Mouse (Mus musculus): ENCODE data around the gene Aif1. TPM values are rescaled to one million over a fixed set of nuclear protein-coding genes. Genes with fewer than 3 reads are reported as not detected.

The Aif1 gene
- polyA plus RNA-seq, 1 experiment: 420 TPM

GRCm38 (mm10) chr17:35162730-35163129 is 13.1 kb downstream of the Aif1 start:
- TF ChIP-seq CTCF (IDR thresholded peaks at IDR 0.05; ENCODE audit: low read depth, low read length) (no peak), POLR2A (IDR thresholded peaks at IDR 0.05; ENCODE audit: borderline replicate concordance, low read depth, low read length) (no peak)
- no peak overlapping the region for H3K27ac ChIP-seq (ENCODE audit: insufficient read depth, low read depth, low read length)
- peaks cover 16% of the 10 kb centered on the region for H3K4me1 ChIP-seq (ENCODE audit: control insufficient read depth, insufficient read depth, low read length)
- peak overlapping the region; percentile 77 for H3K4me3 ChIP-seq (ENCODE audit: insufficient read depth, low read length)

- no peak overlapping the region for H3K4me3 ChIP-seq (ENCODE audit: insufficient read depth, low read length)
- no peak overlapping the region for H3K27ac ChIP-seq (ENCODE audit: insufficient read depth, low read depth, low read length)
- TF ChIP-seq POLR2A (IDR thresholded peaks at IDR 0.05; ENCODE audit: borderline replicate concordance, low read depth, low read length) (no peak), CTCF (IDR thresholded peaks at IDR 0.05; ENCODE audit: low read depth, low read length) (no peak)
- H3K4me1 ChIP-seq (ENCODE audit: control insufficient read depth, insufficient read depth, low read length): peaks cover 16% of the 10 kb centered on the region
Measured at GRCm38 (mm10) chr17:35162121-35162520, 13.7 kb downstream of the Aif1 start.

GRCm38 (mm10) chr17:35161421-35161820 is 14.4 kb downstream of the Aif1 start:
- TF ChIP-seq POLR2A (IDR thresholded peaks at IDR 0.05; ENCODE audit: borderline replicate concordance, low read depth, low read length) (no peak), CTCF (IDR thresholded peaks at IDR 0.05; ENCODE audit: low read depth, low read length) (no peak)
- no peak overlapping the region for H3K4me3 ChIP-seq (ENCODE audit: insufficient read depth, low read length)
- H3K4me1 ChIP-seq (ENCODE audit: control insufficient read depth, insufficient read depth, low read length): peaks cover 14% of the 10 kb centered on the region
- H3K27ac ChIP-seq (ENCODE audit: insufficient read depth, low read depth, low read length): no peak overlapping the region

- peaks cover 7% of the 10 kb centered on the region; the same call in 1 of the 2 replicates for H3K4me1 ChIP-seq (ENCODE audit: control insufficient read depth, insufficient read depth, low read length)
- no peak overlapping the region for H3K27ac ChIP-seq (ENCODE audit: insufficient read depth, low read depth, low read length)
- no peak overlapping the region for H3K4me3 ChIP-seq (ENCODE audit: insufficient read depth, low read length)
- TF ChIP-seq POLR2A (IDR thresholded peaks at IDR 0.05; ENCODE audit: borderline replicate concordance, low read depth, low read length): no peak
- no peak for TF ChIP-seq CTCF (IDR thresholded peaks at IDR 0.05; ENCODE audit: low read depth, low read length)
Measured at GRCm38 (mm10) chr17:35159638-35160037, 16.2 kb downstream of the Aif1 start.

- TF ChIP-seq CTCF (IDR thresholded peaks at IDR 0.05; ENCODE audit: low read depth, low read length) (no peak), POLR2A (IDR thresholded peaks at IDR 0.05; ENCODE audit: borderline replicate concordance, low read depth, low read length) (no peak)
- H3K4me1 ChIP-seq (ENCODE audit: control insufficient read depth, insufficient read depth, low read length): peaks cover 7% of the 10 kb centered on the region; the same call in 1 of the 2 replicates
- no peak overlapping the region for H3K27ac ChIP-seq (ENCODE audit: insufficient read depth, low read depth, low read length)
- no peak overlapping the region for H3K4me3 ChIP-seq (ENCODE audit: insufficient read depth, low read length)
Measured at GRCm38 (mm10) chr17:35158850-35159593, 16.8 kb downstream of the Aif1 start.

GRCm38 (mm10) chr17:35157661-35158175 is 18.1 kb downstream of the Aif1 start:
- Histone ChIP-seq H3K4me3 (ENCODE audit: insufficient read depth, low read length) (no peak overlapping the region), H3K4me1 (ENCODE audit: control insufficient read depth, insufficient read depth, low read length) (peaks cover 3% of the 10 kb centered on the region; the same call in 1 of the 2 replicates), H3K27ac (ENCODE audit: insufficient read depth, low read depth, low read length) (no peak overlapping the region)
- no peak for TF ChIP-seq CTCF (IDR thresholded peaks at IDR 0.05; ENCODE audit: low read depth, low read length)
- no peak for TF ChIP-seq POLR2A (IDR thresholded peaks at IDR 0.05; ENCODE audit: borderline replicate concordance, low read depth, low read length)

- no peak for TF ChIP-seq POLR2A (IDR thresholded peaks at IDR 0.05; ENCODE audit: borderline replicate concordance, low read depth, low read length)
- TF ChIP-seq CTCF (IDR thresholded peaks at IDR 0.05; ENCODE audit: low read depth, low read length): no peak
- Histone ChIP-seq H3K4me1 (ENCODE audit: control insufficient read depth, insufficient read depth, low read length) (peaks cover 3% of the 10 kb centered on the region; the same call in 1 of the 2 replicates), H3K4me3 (ENCODE audit: insufficient read depth, low read length) (no peak overlapping the region), H3K27ac (ENCODE audit: insufficient read depth, low read depth, low read length) (no peak overlapping the region)
Measured at GRCm38 (mm10) chr17:35157254-35157653, 18.6 kb downstream of the Aif1 start.

GRCm38 (mm10) chr17:35156461-35157200 is 19.2 kb downstream of the Aif1 start:
- TF ChIP-seq POLR2A (IDR thresholded peaks at IDR 0.05; ENCODE audit: borderline replicate concordance, low read depth, low read length): no peak
- TF ChIP-seq CTCF (IDR thresholded peaks at IDR 0.05; ENCODE audit: low read depth, low read length): no peak
- Histone ChIP-seq H3K4me1 (ENCODE audit: control insufficient read depth, insufficient read depth, low read length) (no peaks in the 10 kb centered on the region), H3K4me3 (ENCODE audit: insufficient read depth, low read length) (no peak overlapping the region), H3K27ac (ENCODE audit: insufficient read depth, low read depth, low read length) (no peak overlapping the region)

GRCm38 (mm10) chr17:35155451-35155850 is 20.4 kb downstream of the Aif1 start:
- Histone ChIP-seq H3K27ac (ENCODE audit: insufficient read depth, low read depth, low read length) (no peak overlapping the region), H3K4me3 (ENCODE audit: insufficient read depth, low read length) (no peak overlapping the region), H3K4me1 (ENCODE audit: control insufficient read depth, insufficient read depth, low read length) (no peaks in the 10 kb centered on the region)
- TF ChIP-seq POLR2A (IDR thresholded peaks at IDR 0.05; ENCODE audit: borderline replicate concordance, low read depth, low read length) (no peak), CTCF (IDR thresholded peaks at IDR 0.05; ENCODE audit: low read depth, low read length) (no peak)

GRCm38 (mm10) chr17:35154616-35155015 is 21.3 kb downstream of the Aif1 start:
- TF ChIP-seq CTCF (IDR thresholded peaks at IDR 0.05; ENCODE audit: low read depth, low read length) (no peak), POLR2A (IDR thresholded peaks at IDR 0.05; ENCODE audit: borderline replicate concordance, low read depth, low read length) (no peak)
- no peaks in the 10 kb centered on the region for H3K4me1 ChIP-seq (ENCODE audit: control insufficient read depth, insufficient read depth, low read length)

More at GRCm38 (mm10) chr17:35154616-35155015, 21.3 kb downstream of the Aif1 start:
- H3K4me3 ChIP-seq (ENCODE audit: insufficient read depth, low read length): no peak overlapping the region
- H3K27ac ChIP-seq (ENCODE audit: insufficient read depth, low read depth, low read length): no peak overlapping the region
